Mouse (Mus musculus) Patski (cell line): ENCODE measurements around the gene Fgfr2. TPM values are rescaled to one million over a fixed set of nuclear protein-coding genes. Genes with fewer than 3 reads are reported as not detected.

Experiments used
- ATAC-seq: fragments of 100-300 bp; one replicate; pipeline ENCODE4 v1.8.0; 2021
- CTCF ChIA-PET: fragments of 350-600 bp; sonication (Branson Sonifier 250); formaldehyde crosslinking; loops from one replicate; lab custom pipeline; 2022; ENCODE audit warnings: inconsistent platforms; lab: Charles Lee
- POLR2A ChIA-PET: fragments of 350-600 bp; sonication (Branson Sonifier 250); formaldehyde crosslinking; loops from one replicate; lab custom pipeline; 2022; ENCODE audit warnings: antibody characterized with exemption, inconsistent platforms; lab: Charles Lee
- DNase-seq: peaks from one replicate; pipeline ENCODE4 v3.0.0-alpha.2; 2011; ENCODE audit warnings: low read depth, low spot score
- H3K27me3 ChIP-seq: fragments of 371-371 bp; one replicate; pipeline ENCODE4 v1.5.1; 2021
- CTCF ChIP-seq: fragments of 100-300 bp; IDR thresholded peaks from one replicate; pipeline ENCODE4 v1.5.1; 2021
- in situ Hi-C: fragments of 300-500 bp; cut with MboI; formaldehyde crosslinking; loops from 3 replicates; pipeline ENCODE4 v1.11.1; 2018; ENCODE audit warnings: low pct_unique_long_range_greater_than_20kb, mixed read lengths
- polyA plus RNA-seq: library from polyadenylated mRNA; unstranded; gene quantifications from one replicate; pipeline ENCODE4 v1.2.3, GENCODE M21; 2021

The Fgfr2 gene
- polyA plus RNA-seq, 1 experiment from 2014 or later, result 48.8 TPM

- TF ChIP-seq CTCF, result no peak
Measured at GRCm38 (mm10) chr7:132802691-132803090, 320.5 kb downstream of the Fgfr2 start.

GRCm38 (mm10) chr7:132802066-132802465 lies 321.1 kb downstream of the Fgfr2 start:
- DNase-seq, result no peak
- TF ChIP-seq CTCF, result no peak
- POLR2A ChIA-PET, result interaction anchor here (1.0 to 2.3 kb wide), 2 partner anchors 9 to 11 kb away, joined by 4 to 7 read pairs; partner anchors contain the start of gene Fam53b
- no peak for ATAC-seq
- CTCF ChIA-PET, result interaction anchor here (0.8 to 2.6 kb wide), 5 partner anchors 9 to 145 kb away, joined by 3 to 19 read pairs (median 4); no protein-coding TSS in a partner anchor
- H3K27me3 ChIP-seq, result no peaks in the 10 kb centered on the region
- in situ Hi-C loops, result loop anchor here (5.0 kb wide), 1 partner anchor 85 kb away; no protein-coding TSS in a partner anchor

More at GRCm38 (mm10) chr7:132802691-132803090, 320.5 kb downstream of the Fgfr2 start:
- peak; percentile 37 for ATAC-seq
- ChIA-PET POLR2A (interaction anchor here (2.3 kb wide), 1 partner anchor 10 kb away, joined by 7 read pairs; no protein-coding TSS in a partner anchor), CTCF (interaction anchor here (1.5 to 2.6 kb wide), 5 partner anchors 9 to 146 kb away, joined by 3 to 19 read pairs (median 4); no protein-coding TSS in a partner anchor)
- H3K27me3 ChIP-seq, result no peaks in the 10 kb centered on the region
- no peak for DNase-seq
- in situ Hi-C loops, result loop anchor here (5.0 kb wide), 1 partner anchor 85 kb away; no protein-coding TSS in a partner anchor

- no peak for DNase-seq
- in situ Hi-C loops, result loop anchor here (5.0 kb wide), 1 partner anchor 84 kb away; no protein-coding TSS in a partner anchor
- ChIA-PET POLR2A (interaction anchor here (0.7 to 2.3 kb wide), 4 partner anchors 9 to 21 kb away, joined by 3 to 7 read pairs (median 5); partner anchors contain the start of gene Fam53b), CTCF (interaction anchor here (0.8 to 2.6 kb wide), 4 partner anchors 9 to 145 kb away, joined by 3 to 19 read pairs (median 5); no protein-coding TSS in a partner anchor)
- TF ChIP-seq CTCF, result no peak
- no peak for ATAC-seq
- no peaks in the 10 kb centered on the region for H3K27me3 ChIP-seq
Measured at GRCm38 (mm10) chr7:132801509-132801908, 321.6 kb downstream of the Fgfr2 start.

- TF ChIP-seq CTCF, result no peak
- peak; percentile 78 for DNase-seq
- in situ Hi-C loops, result loop anchor here (5.0 kb wide), 1 partner anchor 84 kb away; no protein-coding TSS in a partner anchor
- no peaks in the 10 kb centered on the region for H3K27me3 ChIP-seq
- ATAC-seq, result peak; percentile 36
- ChIA-PET POLR2A (interaction anchor here (0.6 to 1.5 kb wide), 3 partner anchors 19 to 161 kb away, joined by 3 to 6 read pairs (median 3); no protein-coding TSS in a partner anchor), CTCF (interaction anchor here (1.6 to 2.6 kb wide), 2 partner anchors 10 to 144 kb away, joined by 7 to 19 read pairs; no protein-coding TSS in a partner anchor)
Measured at GRCm38 (mm10) chr7:132800868-132801267, 322.3 kb downstream of the Fgfr2 start.

- no peaks in the 10 kb centered on the region for H3K27me3 ChIP-seq
- ChIA-PET POLR2A (no interaction called here), CTCF (interaction anchor here (1.3 to 1.6 kb wide), 2 partner anchors 14 to 18 kb away, joined by 3 to 6 read pairs; no protein-coding TSS in a partner anchor)
- no peak for ATAC-seq
- no peak for DNase-seq
- TF ChIP-seq CTCF, result no peak
- in situ Hi-C loops, result loop anchor here (5.0 kb wide), 1 partner anchor 82 kb away; no protein-coding TSS in a partner anchor
Measured at GRCm38 (mm10) chr7:132799119-132800016, 323.8 kb downstream of the Fgfr2 start.

- CTCF ChIA-PET, result interaction anchor here (1.1 kb wide), 1 partner anchor 9 kb away, joined by 3 read pairs; no protein-coding TSS in a partner anchor
- ATAC-seq (no peak), DNase-seq (no peak)
- no peak for TF ChIP-seq CTCF
- in situ Hi-C loops, result no loop called here
- POLR2A ChIA-PET, result interaction anchor here (1.8 kb wide), 1 partner anchor 15 kb away, joined by 4 read pairs; no protein-coding TSS in a partner anchor
- no peaks in the 10 kb centered on the region for H3K27me3 ChIP-seq
Measured at GRCm38 (mm10) chr7:132795141-132795540, 328.0 kb downstream of the Fgfr2 start.

- ATAC-seq (no peak), DNase-seq (no peak)
- in situ Hi-C loops, result no loop called here
- H3K27me3 ChIP-seq, result no peaks in the 10 kb centered on the region
- ChIA-PET POLR2A (interaction anchor here (2.4 kb wide), 1 partner anchor 9 kb away, joined by 7 read pairs; no protein-coding TSS in a partner anchor), CTCF (interaction anchor here (1.0 to 1.3 kb wide), 3 partner anchors 9 to 15 kb away, joined by 3 to 6 read pairs (median 3); no protein-coding TSS in a partner anchor)
- TF ChIP-seq CTCF, result no peak
Measured at GRCm38 (mm10) chr7:132793467-132793866, 329.7 kb downstream of the Fgfr2 start.

- ChIA-PET CTCF (no interaction called here), POLR2A (no interaction called here)
- ATAC-seq, result no peak
- no peak for DNase-seq
- no peaks in the 10 kb centered on the region for H3K27me3 ChIP-seq
- in situ Hi-C loops, result no loop called here
- TF ChIP-seq CTCF, result no peak
Measured at GRCm38 (mm10) chr7:132790447-132791219, 332.5 kb downstream of the Fgfr2 start.

GRCm38 (mm10) chr7:132788826-132789225 lies 334.3 kb downstream of the Fgfr2 start:
- ChIA-PET POLR2A (interaction anchor here (0.7 to 1.2 kb wide), 2 partner anchors 13 to 33 kb away, joined by 3 read pairs; no protein-coding TSS in a partner anchor), CTCF (no interaction called here)
- TF ChIP-seq CTCF, result no peak
- H3K27me3 ChIP-seq, result no peaks in the 10 kb centered on the region
- DNase-seq (no peak), ATAC-seq (no peak)
- in situ Hi-C loops, result no loop called here
